Mouse (Mus musculus) limb, embryonic 14.5 days (tissue): Measurements from ENCODE around the gene Rasgrf1. TPM values are rescaled to one million over a fixed set of nuclear protein-coding genes. Genes with fewer than 3 reads are reported as not detected.

ENCODE experiments used
- ATAC-seq: fragments of 200-750 bp; cut with Nextera tagmentation; 2 replicates; pipeline ENCODE4 v1.8.0; 2017; ENCODE audit warnings: low read depth, moderate number of reproducible peaks, moderate TSS enrichment; ENCODE audit not compliant: low FRiP score
- DNase-seq: peaks from one replicate; pipeline ENCODE4 v3.0.0-alpha.2; 2015; ENCODE audit warnings: low spot score
- H3K27ac ChIP-seq: fragments of 300-500 bp; sonication (generic); replicated peaks from 2 replicates; pipeline ENCODE4 v1.5.1; 2014; ENCODE audit warnings: low read depth, mild to moderate bottlenecking, low read length, moderate library complexity, mixed read lengths
- H3K27me3 ChIP-seq: fragments of 300-500 bp; sonication (generic); 2 replicates; pipeline ENCODE4 v1.6.1; 2014; ENCODE audit warnings: low read length, mixed read lengths; ENCODE audit not compliant: control insufficient read depth, insufficient read depth
- H3K36me3 ChIP-seq: fragments of 300-500 bp; sonication (generic); 2 replicates; pipeline ENCODE4 v1.6.1; 2014; ENCODE audit warnings: mild to moderate bottlenecking, low read length, moderate library complexity, mixed read lengths; ENCODE audit not compliant: control insufficient read depth, insufficient read depth
- H3K4me1 ChIP-seq: fragments of 300-500 bp; sonication (generic); 2 replicates; pipeline ENCODE4 v1.6.1; 2014; ENCODE audit warnings: antibody characterized with exemption, low read length, mixed read lengths; ENCODE audit not compliant: control insufficient read depth, insufficient read depth
- H3K4me2 ChIP-seq: fragments of 300-500 bp; sonication (generic); replicated peaks from 2 replicates; pipeline ENCODE4 v1.6.1; 2014; ENCODE audit warnings: low read depth, mild to moderate bottlenecking, low read length, moderate library complexity; ENCODE audit not compliant: severe bottlenecking
- H3K4me3 ChIP-seq: fragments of 300-500 bp; sonication (generic); replicated peaks from 2 replicates; pipeline ENCODE4 v1.5.1; 2014; ENCODE audit warnings: low read length
- H3K9ac ChIP-seq: fragments of 300-500 bp; sonication (generic); 2 replicates; pipeline ENCODE4 v1.6.1; 2014; ENCODE audit warnings: mild to moderate bottlenecking, low read depth, low read length, moderate library complexity; ENCODE audit not compliant: severe bottlenecking
- H3K9me3 ChIP-seq: fragments of 300-500 bp; sonication (generic); 2 replicates; pipeline ENCODE4 v1.6.1; 2016; ENCODE audit warnings: low read length; ENCODE audit not compliant: control insufficient read depth
- POLR2A ChIP-seq: fragments of 200-500 bp; IDR thresholded peaks from 2 replicates; pipeline ENCODE4 v1.8.0; 2012; ENCODE audit warnings: inconsistent platforms, mild to moderate bottlenecking, moderate library complexity, borderline replicate concordance; ENCODE audit not compliant: insufficient read depth, insufficient read length; ENCODE audit errors: extremely low read depth
- WGBS: fragments of 180-500 bp; shearing (Covaris S2); extraction: QIAGEN DNeasy Blood & Tissue Kit; methylation state at CpG from one replicate; pipeline ENCODE4 v1.1.7; 2014; 5-methylcytosine and 5-hydroxymethylcytosine counted together
- polyA plus RNA-seq, 2 experiments: library from polyadenylated mRNA; depleted of rRNA in 1 of 2; stranded (reverse) in 1 of 2; unstranded in 1 of 2; fragments of >200 nt; fragmentation: Nextera tagmentation in 1 of 2; extraction: Ambion mirVana in 1 of 2; gene quantifications; 2 replicates each; pipeline versions ENCODE4 v1.2.1 to v1.2.3; 2012 to 2014

Gene Rasgrf1
- polyA plus RNA-seq, 2 experiments: 0.55 to 1.1 TPM

DNA sequence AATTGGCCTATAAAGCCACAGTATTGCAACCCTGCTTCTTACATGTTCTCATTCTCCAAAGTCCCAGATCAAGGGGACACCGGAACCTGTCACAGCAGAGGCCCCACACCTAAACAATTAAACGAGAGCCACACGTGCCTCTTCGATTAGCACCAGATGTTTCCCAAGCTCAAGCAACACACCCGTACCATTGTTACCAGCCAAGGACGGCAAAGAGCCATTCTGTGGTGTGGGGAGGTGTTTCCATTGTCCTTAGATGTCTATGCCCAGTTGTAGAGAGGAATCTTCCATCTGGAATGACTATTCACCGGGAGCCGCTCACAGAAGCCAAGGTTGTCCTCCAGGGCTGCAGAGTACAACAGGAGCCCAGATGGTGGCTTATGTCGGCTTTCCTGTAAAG, 11.4 kb downstream of the Rasgrf1 start:
- WGBS: 24% methylated on average over 9 of the region's 9 CpGs
- Histone ChIP-seq H3K27me3 (no peaks in the 10 kb centered on the region), H3K36me3 (no peaks in the 10 kb centered on the region), H3K27ac (no peak overlapping the region), H3K4me2 (no peak overlapping the region), H3K9me3 (no peaks in the 10 kb centered on the region), H3K4me3 (no peak overlapping the region), H3K9ac (no peak overlapping the region), H3K4me1 (no peaks in the 10 kb centered on the region)
- TF ChIP-seq POLR2A: no peak
- ATAC-seq (no peak), DNase-seq (no peak)

DNA sequence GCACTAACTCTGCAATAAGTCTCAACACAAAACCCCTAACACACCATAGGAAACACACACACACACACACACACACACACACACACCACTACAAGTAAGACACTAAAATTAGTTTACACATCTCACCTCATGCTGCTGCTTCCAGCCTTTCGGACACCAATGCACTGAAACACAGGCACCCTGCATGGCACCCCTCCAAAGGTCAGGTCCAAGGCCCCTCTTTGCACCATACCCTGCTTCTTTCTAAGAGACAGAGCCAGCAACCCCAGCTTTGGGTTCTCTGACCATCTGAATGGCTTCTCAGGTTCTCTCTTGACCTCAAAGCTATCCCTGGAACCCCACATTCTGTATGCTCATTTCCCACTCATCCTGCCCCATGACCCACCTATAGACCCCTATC, 13.0 kb downstream of the Rasgrf1 start:
- no peaks in the 10 kb centered on the region for H3K36me3 ChIP-seq
- 75% methylated on average over 1 of the region's 1 CpGs for WGBS

DNA sequence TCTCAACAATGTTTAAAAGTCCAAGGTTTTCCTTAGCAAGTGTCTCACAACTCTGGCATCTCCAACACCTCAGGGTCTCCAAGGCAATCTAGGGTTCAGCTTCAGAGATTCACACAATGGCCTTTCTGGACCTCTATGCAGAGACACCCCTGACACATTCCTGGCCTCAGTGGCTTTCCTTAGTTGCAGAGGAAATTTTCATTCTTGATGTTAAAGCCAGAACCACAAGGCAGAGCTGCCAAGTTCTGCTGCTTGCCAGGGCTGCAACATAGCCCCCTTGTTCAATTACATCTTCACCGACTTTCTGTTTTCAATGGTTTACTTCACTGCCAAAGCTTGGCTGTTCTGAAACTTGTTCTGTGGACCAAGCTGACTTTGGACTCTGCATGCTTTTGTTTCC, 15.1 kb downstream of the Rasgrf1 start:
- 77% methylated on average over 1 of the region's 1 CpGs for WGBS
- no peak for DNase-seq
- TF ChIP-seq POLR2A: no peak
- no peak overlapping the region for H3K4me2 ChIP-seq
- no peak overlapping the region for H3K27ac ChIP-seq
- ATAC-seq: no peak
- H3K9ac ChIP-seq: no peak overlapping the region
- H3K9me3 ChIP-seq: no peaks in the 10 kb centered on the region
- no peaks in the 10 kb centered on the region for H3K36me3 ChIP-seq
- no peaks in the 10 kb centered on the region for H3K4me1 ChIP-seq
- no peaks in the 10 kb centered on the region for H3K27me3 ChIP-seq
- no peak overlapping the region for H3K4me3 ChIP-seq

More for the DNA sequence above, 13.0 kb downstream of the Rasgrf1 start:
- Histone ChIP-seq H3K27me3 (no peaks in the 10 kb centered on the region), H3K4me2 (no peak overlapping the region), H3K4me3 (no peak overlapping the region), H3K27ac (no peak overlapping the region), H3K9me3 (no peaks in the 10 kb centered on the region), H3K4me1 (no peaks in the 10 kb centered on the region), H3K9ac (no peak overlapping the region)
- ATAC-seq (no peak), DNase-seq (no peak)
- TF ChIP-seq POLR2A: no peak

DNA sequence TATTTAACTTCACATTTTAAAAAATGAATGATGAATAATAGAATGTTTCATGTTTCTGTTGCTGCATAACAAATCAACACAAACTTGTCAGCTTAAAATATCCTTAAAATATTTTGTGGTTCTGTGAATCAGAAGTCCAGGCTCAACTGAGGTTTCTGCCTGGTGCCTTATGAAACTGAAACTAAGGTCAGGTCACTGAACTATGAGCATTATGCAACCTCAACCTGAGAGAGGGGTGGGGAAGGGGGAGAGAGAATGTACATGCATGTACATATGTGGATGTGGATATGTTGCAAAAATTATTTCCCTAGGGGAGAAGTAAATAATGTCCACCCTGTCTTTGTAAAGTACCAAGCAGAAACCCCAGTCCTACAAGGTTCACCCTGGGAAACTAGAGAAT, 18.8 kb downstream of the Rasgrf1 start:
- no peak overlapping the region for H3K27ac ChIP-seq
- H3K27me3 ChIP-seq: no peaks in the 10 kb centered on the region
- no peak overlapping the region for H3K4me3 ChIP-seq
- no peak overlapping the region for H3K9ac ChIP-seq
- TF ChIP-seq POLR2A: no peak
- H3K9me3 ChIP-seq: 0 out of 2 replicates have a peak, but pooled peaks cover 3% of the 10 kb centered on the region
- no peak overlapping the region for H3K4me2 ChIP-seq
- ATAC-seq (no peak), DNase-seq (no peak)
- no peaks in the 10 kb centered on the region for H3K4me1 ChIP-seq
- H3K36me3 ChIP-seq: no peaks in the 10 kb centered on the region

DNA sequence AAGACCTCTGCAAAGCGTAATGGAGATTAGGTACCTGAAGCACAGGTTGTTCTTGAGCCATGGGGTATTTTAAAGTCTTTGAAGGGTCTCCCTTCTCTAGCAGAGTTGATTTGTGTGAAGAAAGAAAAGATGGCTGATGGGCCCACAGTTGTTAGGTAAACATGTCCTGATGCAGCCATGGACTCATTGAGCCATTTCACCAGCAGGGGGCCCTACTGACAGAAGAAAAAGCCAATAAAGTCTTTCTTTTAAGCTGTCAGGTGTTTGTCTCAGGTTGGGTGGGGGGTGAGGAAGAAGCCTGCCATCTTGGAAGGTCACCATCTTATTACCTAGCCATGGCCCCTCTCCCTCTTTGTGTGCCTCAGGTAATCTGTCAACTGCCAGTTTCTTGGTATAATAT, 30.7 kb downstream of the Rasgrf1 start:
- ATAC-seq (no peak), DNase-seq (no peak)
- Histone ChIP-seq H3K9ac (no peak overlapping the region), H3K27ac (no peak overlapping the region), H3K36me3 (no peaks in the 10 kb centered on the region), H3K4me1 (no peaks in the 10 kb centered on the region), H3K4me2 (no peak overlapping the region), H3K9me3 (no peaks in the 10 kb centered on the region), H3K27me3 (no peaks in the 10 kb centered on the region), H3K4me3 (no peak overlapping the region)
- TF ChIP-seq POLR2A: no peak
- WGBS: 62% methylated on average over 1 of the region's 1 CpGs

DNA sequence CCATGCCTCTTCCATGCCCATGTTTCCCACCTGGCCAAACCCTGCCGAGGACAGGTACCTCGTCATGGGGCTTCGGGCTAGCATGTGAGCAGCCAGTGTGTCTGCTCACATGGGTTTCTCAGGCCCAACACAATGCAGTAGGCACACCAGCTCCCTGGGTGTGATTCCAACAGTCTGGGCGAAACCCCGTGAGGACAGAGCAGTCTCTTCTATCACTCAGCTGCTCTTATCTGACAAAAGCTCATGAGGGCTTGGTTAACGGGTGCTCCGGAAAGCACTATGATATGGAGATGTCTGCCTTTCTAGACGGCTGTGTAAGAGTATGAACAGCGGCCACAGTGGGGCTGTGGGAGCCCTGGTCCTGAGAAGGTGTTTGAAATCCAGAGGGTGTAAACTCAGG, 37.1 kb downstream of the Rasgrf1 start:
- ATAC-seq (no peak), DNase-seq (no peak)
- Histone ChIP-seq H3K9me3 (no peaks in the 10 kb centered on the region), H3K27me3 (no peaks in the 10 kb centered on the region), H3K4me2 (no peak overlapping the region), H3K4me1 (no peaks in the 10 kb centered on the region), H3K27ac (no peak overlapping the region), H3K4me3 (no peak overlapping the region), H3K36me3 (no peaks in the 10 kb centered on the region), H3K9ac (no peak overlapping the region)
- WGBS: 94% methylated on average over 9 of the region's 9 CpGs
- TF ChIP-seq POLR2A: no peak
